Mouse (Mus musculus) stomach, postnatal 0 days (tissue): Measurements from ENCODE around the gene Smim24. TPM values are rescaled to one million over a fixed set of nuclear protein-coding genes. Genes with fewer than 3 reads are reported as not detected.

Experiments
- ATAC-seq: fragments of 200-750 bp; cut with Nextera tagmentation; 2 replicates; pipeline ENCODE4 v1.8.0; 2017; ENCODE audit not compliant: low FRiP score, low TSS enrichment
- DNase-seq: peaks from one replicate; pipeline ENCODE4 v3.0.0-alpha.2; 2016; ENCODE audit warnings: low spot score
- H3K27ac ChIP-seq: fragments of 300-500 bp; sonication (generic); replicated peaks from 2 replicates; pipeline ENCODE4 v1.5.1; 2014; ENCODE audit warnings: mild to moderate bottlenecking, control low read depth
- H3K27me3 ChIP-seq: fragments of 300-500 bp; sonication (generic); 2 replicates; pipeline ENCODE4 v1.6.1; 2014; ENCODE audit warnings: low read length; ENCODE audit not compliant: control insufficient read depth, insufficient read depth
- H3K36me3 ChIP-seq: fragments of 300-500 bp; sonication (generic); 2 replicates; pipeline ENCODE4 v1.6.1; 2014; ENCODE audit warnings: low read length, mixed read lengths; ENCODE audit not compliant: control insufficient read depth, insufficient read depth
- H3K4me1 ChIP-seq: fragments of 300-500 bp; sonication (generic); replicated peaks from 2 replicates; pipeline ENCODE4 v1.6.1; 2014; ENCODE audit warnings: antibody characterized with exemption; ENCODE audit not compliant: control insufficient read depth, insufficient read depth
- H3K4me2 ChIP-seq: fragments of 300-500 bp; sonication (generic); replicated peaks from 2 replicates; pipeline ENCODE4 v1.6.1; 2014; ENCODE audit warnings: low read depth, mild to moderate bottlenecking, control low read depth, moderate library complexity
- H3K4me3 ChIP-seq: fragments of 300-500 bp; sonication (generic); 2 replicates; pipeline ENCODE4 v1.5.1; 2014; ENCODE audit warnings: low read depth, low read length, control low read depth
- H3K9ac ChIP-seq: fragments of 300-500 bp; sonication (generic); 2 replicates; pipeline ENCODE4 v1.6.1; 2014; ENCODE audit warnings: mild to moderate bottlenecking, low read length, control low read depth, mixed read lengths
- H3K9me3 ChIP-seq: fragments of 300-500 bp; sonication (generic); 2 replicates; pipeline ENCODE4 v1.6.1; 2016; ENCODE audit warnings: low read length; ENCODE audit not compliant: control insufficient read depth
- CTCF ChIP-seq: IDR thresholded peaks from 2 replicates; pipeline ENCODE4 v1.5.1; 2016; ENCODE audit warnings: antibody characterized with exemption, low read depth, mild to moderate bottlenecking, moderate library complexity
- EP300 ChIP-seq: optimal IDR thresholded peaks from 2 replicates; pipeline ENCODE3; 2016; ENCODE audit warnings: antibody characterized with exemption
- WGBS: fragments of 180-500 bp; shearing (Covaris S2); extraction: QIAGEN DNeasy Blood & Tissue Kit; methylation state at CpG from one replicate; pipeline ENCODE4 v1.1.7; 2014; 5-methylcytosine and 5-hydroxymethylcytosine counted together
- polyA plus RNA-seq: library from polyadenylated mRNA; unstranded; fragments of >200 nt; fragmentation: Nextera tagmentation; extraction: Ambion mirVana; gene quantifications from 2 replicates; pipeline ENCODE4 v1.2.1, GENCODE M21; 2015

The Smim24 gene
- polyA plus RNA-seq, 1 experiment from 2014 or later = 205 TPM

DNA sequence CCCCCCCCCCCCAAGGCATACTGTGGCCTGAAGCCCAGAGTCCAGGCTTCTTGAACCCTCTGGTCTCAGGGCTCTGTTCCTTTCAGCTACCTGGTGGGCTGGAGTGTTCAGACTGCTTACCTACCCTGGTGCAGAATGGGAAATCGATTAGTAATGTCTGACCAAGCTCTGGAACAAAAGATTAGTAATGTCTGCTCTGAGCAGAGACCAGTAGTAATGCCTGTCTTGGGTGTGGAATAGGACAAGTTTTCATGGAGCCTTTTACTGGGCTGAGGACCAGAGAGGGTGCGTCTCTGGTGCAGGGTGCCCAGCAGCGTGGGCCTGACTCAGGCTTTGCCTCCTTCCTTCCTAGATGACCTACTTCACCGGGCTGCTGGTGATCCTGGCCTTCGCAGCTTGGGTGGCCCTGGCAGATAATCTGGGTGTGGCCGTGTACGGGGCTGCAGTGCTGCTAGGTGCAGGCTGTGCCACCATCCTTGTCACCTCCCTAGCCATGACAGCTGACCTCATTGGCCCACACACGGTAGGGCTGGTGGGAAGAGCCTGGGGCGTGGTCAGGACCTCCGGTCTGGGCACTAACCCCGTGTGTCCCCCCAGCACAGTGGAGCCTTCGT lies 30.4 kb upstream of the Smim24 start:
- peaks cover 5% of the 10 kb centered on the region; the same call in 1 of the 2 replicates for H3K36me3 ChIP-seq
- TF ChIP-seq EP300 (no peak), CTCF (no peak)
- H3K4me3 ChIP-seq = no peak overlapping the region
- H3K27ac ChIP-seq = peak overlapping the region; percentile 82
- no peaks in the 10 kb centered on the region for H3K27me3 ChIP-seq
- H3K4me2 ChIP-seq = peak overlapping the region; percentile 25
- H3K9ac ChIP-seq = peak overlapping the region; percentile 38
- ATAC-seq (peak; percentile 36), DNase-seq (peak; percentile 70)
- H3K9me3 ChIP-seq = no peaks in the 10 kb centered on the region
- WGBS = 60% methylated on average over 12 of the region's 12 CpGs
- peaks cover 4% of the 10 kb centered on the region for H3K4me1 ChIP-seq

- H3K4me1 ChIP-seq = peaks cover 4% of the 10 kb centered on the region
- DNase-seq (no peak), ATAC-seq (no peak)
- H3K4me3 ChIP-seq = peak overlapping the region; percentile 35
- WGBS = 13% methylated on average over 54 of the region's 54 CpGs
- no peak for TF ChIP-seq CTCF
- no peak for TF ChIP-seq EP300
- peak overlapping the region; percentile 60 for H3K9ac ChIP-seq
- no peaks in the 10 kb centered on the region for H3K9me3 ChIP-seq
- H3K27me3 ChIP-seq = no peaks in the 10 kb centered on the region
- peaks cover 14% of the 10 kb centered on the region for H3K36me3 ChIP-seq
- H3K4me2 ChIP-seq = peak overlapping the region; percentile 59
- H3K27ac ChIP-seq = peak overlapping the region; percentile 82
Observed at GRCm38 (mm10) chr10:81363436-81364346, 29.2 kb upstream of the Smim24 start.

DNA sequence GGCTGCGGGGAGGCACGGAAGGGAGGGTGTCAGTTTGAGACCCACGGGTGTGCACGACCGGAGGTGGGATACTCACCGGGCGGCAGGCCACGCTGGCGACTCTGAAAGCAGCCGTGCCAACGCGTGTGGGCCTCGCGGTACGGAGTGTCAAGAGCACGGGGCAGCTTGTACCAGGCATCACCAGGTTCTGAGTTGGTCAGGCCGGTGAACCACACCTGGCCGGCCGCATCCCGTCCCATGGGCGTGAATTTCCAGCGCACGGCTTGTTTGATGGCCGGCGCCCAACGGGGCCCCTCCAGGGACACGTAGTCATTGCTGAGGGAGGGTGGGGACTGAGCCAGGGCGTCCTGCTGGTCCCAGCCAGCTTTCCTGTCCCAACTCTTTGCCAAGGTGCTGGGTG lies 28.2 kb upstream of the Smim24 start:
- ATAC-seq = peak; percentile 43
- DNase-seq = peak; percentile 88
- peak overlapping the region; percentile 59 for H3K4me2 ChIP-seq
- 8% methylated on average over 28 of the region's 28 CpGs for WGBS
- peak overlapping the region; percentile 35 for H3K4me3 ChIP-seq
- peaks cover 4% of the 10 kb centered on the region for H3K4me1 ChIP-seq
- H3K27ac ChIP-seq = peak overlapping the region; percentile 82
- H3K36me3 ChIP-seq = peaks cover 23% of the 10 kb centered on the region
- TF ChIP-seq CTCF (no peak), EP300 (no peak)
- H3K27me3 ChIP-seq = no peaks in the 10 kb centered on the region
- peak overlapping the region; percentile 60 for H3K9ac ChIP-seq
- no peaks in the 10 kb centered on the region for H3K9me3 ChIP-seq

DNA sequence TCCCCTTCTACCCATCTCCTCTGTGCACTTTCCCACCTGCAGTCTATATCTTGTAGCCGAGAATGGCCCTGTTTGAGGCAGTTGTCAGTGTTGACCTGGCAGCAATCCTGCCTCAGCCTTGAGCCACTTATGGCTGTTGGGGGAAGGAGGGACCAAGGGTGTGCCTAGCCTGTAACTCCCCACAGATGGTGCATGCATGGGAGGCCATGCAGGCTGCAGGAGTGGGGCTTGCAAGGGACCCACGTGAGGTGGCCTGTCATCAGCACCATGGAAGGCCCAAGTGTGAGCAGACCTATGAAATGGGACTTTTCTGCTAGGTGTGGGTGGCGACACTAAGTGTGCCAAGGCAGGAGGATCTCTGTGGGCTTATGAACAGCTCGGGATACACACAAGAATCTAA lies 27.8 kb upstream of the Smim24 start:
- Histone ChIP-seq H3K9ac (peak overlapping the region; percentile 60), H3K4me2 (peak overlapping the region; percentile 59), H3K4me1 (peaks cover 4% of the 10 kb centered on the region), H3K27me3 (no peaks in the 10 kb centered on the region), H3K36me3 (peaks cover 27% of the 10 kb centered on the region), H3K4me3 (no peak overlapping the region), H3K9me3 (no peaks in the 10 kb centered on the region), H3K27ac (peak overlapping the region; percentile 82)
- DNase-seq = no peak
- peak; percentile 1; the same call in 1 of the 2 replicates for ATAC-seq
- TF ChIP-seq EP300 (no peak), CTCF (no peak)
- 30% methylated on average over 4 of the region's 4 CpGs for WGBS

DNA sequence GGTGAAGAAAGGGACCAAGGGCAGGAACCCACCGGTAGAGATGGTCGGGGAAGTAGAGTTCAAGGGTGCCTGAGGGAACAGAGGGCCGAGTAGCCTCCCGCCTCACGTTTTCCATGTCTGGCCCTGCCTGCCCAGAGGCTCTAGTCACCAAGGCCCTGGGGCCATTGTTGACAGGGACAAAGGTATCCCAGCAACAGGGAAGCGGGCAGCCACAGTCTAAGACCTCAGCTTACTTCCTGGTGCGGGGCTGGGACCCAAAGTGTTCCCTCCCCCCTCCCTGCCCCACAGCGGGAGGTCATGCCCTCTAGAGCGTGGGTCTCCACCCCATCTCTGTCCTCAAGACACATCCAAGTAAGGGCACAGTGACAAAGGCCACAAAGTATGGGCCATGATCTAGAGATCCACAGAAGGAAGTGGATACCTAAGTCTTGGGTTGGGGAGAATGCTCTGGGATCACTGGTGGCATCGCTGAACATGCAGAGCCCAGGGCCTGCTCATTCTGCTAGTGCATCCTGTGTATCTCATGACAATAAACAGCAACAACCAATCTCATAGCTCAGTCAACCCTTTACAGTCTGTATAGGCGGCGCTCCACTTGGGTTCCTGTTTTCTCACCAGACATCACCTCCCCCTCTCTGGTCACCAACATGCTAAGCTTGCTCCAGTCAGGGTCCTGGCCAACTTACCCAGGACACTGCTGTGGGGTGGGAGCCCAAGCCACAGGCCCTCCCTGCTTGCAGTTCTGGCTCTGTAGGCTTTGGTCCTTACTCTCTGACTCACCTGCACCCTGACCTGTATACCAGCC lies 27.0 kb upstream of the Smim24 start, which contains the start of gene 4930404N11Rik:
4930404N11Rik (minus strand) TSS at position 145 of the 805 bp plus-strand sequence.
- WGBS = 30% methylated on average over 12 of the region's 12 CpGs
- H3K9ac ChIP-seq = peak within 1 kb of the TSS; percentile 60
- TF ChIP-seq EP300 (no peak), CTCF (no peak)
- peaks cover 35% of the 10 kb centered on the region for H3K36me3 ChIP-seq
- no peaks in the 10 kb centered on the region for H3K9me3 ChIP-seq
- H3K4me1 ChIP-seq = peaks cover 4% of the 10 kb centered on the region; the same call in 1 of the 2 replicates
- H3K4me3 ChIP-seq = peak within 1 kb of the TSS; percentile 35
- H3K27ac ChIP-seq = peak within 1 kb of the TSS; percentile 82
- no peaks in the 10 kb centered on the region for H3K27me3 ChIP-seq
- ATAC-seq (peak; percentile 38), DNase-seq (peak; percentile 68)
- H3K4me2 ChIP-seq = peak within 1 kb of the TSS; percentile 59
